ENCODE assay signal across 25 mouse cellular contexts in genomic region chr13:46844561-46845235, GRCm38 (mm10).
DNase-seq lines count a peak whose midpoint lies in the region; ATAC-seq and TF ChIP-seq lines count a peak whose summit lies in the region.
"Had no signal": no experiment of that assay in that cellular context is flagged by ENCODE, and none has a peak within 500 bp of the region (broad histone marks: within the 10 kb centered on the region; RNA-seq: fewer than 3 reads in every experiment).

No protein-coding gene starts in this region.

- 81% methylated on average over 12 of the region's 12 CpGs for WGBS in heart, embryonic 10.5 days
- 16% methylated on average over 12 of the region's 12 CpGs for WGBS in cerebellum, adult 2 months
- WGBS in midbrain, embryonic 14.5 days, result 89% methylated on average over 12 of the region's 12 CpGs

- 0 out of 2 replicates have a peak, but pooled peaks cover 7% of the 10 kb centered on the region for H3K36me3 ChIP-seq in heart, embryonic 10.5 days
- H3K36me3 ChIP-seq in midbrain, embryonic 14.5 days (ENCODE audit: control insufficient read depth, insufficient read depth, low read length), result no peaks in the 10 kb centered on the region
- H3K36me3 ChIP-seq: embryonic facial prominence, embryonic 15.5 days; heart, embryonic 15.5 days; hindbrain, embryonic 13.5 days; limb, embryonic 10.5 days; liver, embryonic 15.5 days; lung, embryonic 15.5 days; midbrain, embryonic 13.5 days; neural tube, embryonic 12.5 days had no signal

- H3K4me1 ChIP-seq in heart, embryonic 10.5 days, result peaks cover 10% of the 10 kb centered on the region; the same call in 1 of the 2 replicates
- H3K4me1 ChIP-seq in cerebellum, adult 2 months (ENCODE audit: control insufficient read depth, insufficient read depth, low read length), result peaks cover 51% of the 10 kb centered on the region
- H3K4me1 ChIP-seq in midbrain, embryonic 14.5 days (ENCODE audit: control insufficient read depth, insufficient read depth, low read length), result peaks cover 2% of the 10 kb centered on the region
- H3K4me1 ChIP-seq: limb, embryonic 10.5 days; liver, embryonic 15.5 days; neural tube, embryonic 12.5 days had no signal

- no peak for TF ChIP-seq CTCF in cerebellum, adult 2 months (IDR thresholded peaks at IDR 0.05; ENCODE audit: borderline replicate concordance, insufficient read depth, low read depth, low read length)

- H3K4me3 ChIP-seq in heart, embryonic 10.5 days, result no peak overlapping the region
- no peak overlapping the region for H3K4me3 ChIP-seq in cerebellum, adult 2 months (replicated peaks; ENCODE audit: insufficient read depth, low read depth, low read length)
- no peak overlapping the region for H3K4me3 ChIP-seq in midbrain, embryonic 14.5 days (replicated peaks; ENCODE audit: low read depth, low read length)
- H3K4me3 ChIP-seq: embryonic facial prominence, embryonic 15.5 days; heart, embryonic 15.5 days; hindbrain, embryonic 13.5 days; limb, embryonic 10.5 days; liver, embryonic 15.5 days; lung, embryonic 15.5 days; megakaryocyte, embryonic 14.5 days; midbrain, embryonic 13.5 days; neural tube, embryonic 12.5 days had no signal

- H3K9me3 ChIP-seq in heart, embryonic 10.5 days, result no peaks in the 10 kb centered on the region
- H3K9me3 ChIP-seq in midbrain, embryonic 14.5 days (ENCODE audit: control insufficient read depth, low read length), result no peaks in the 10 kb centered on the region
- H3K9me3 ChIP-seq: embryonic facial prominence, embryonic 15.5 days; heart, embryonic 15.5 days; hindbrain, embryonic 13.5 days; limb, embryonic 10.5 days; liver, embryonic 15.5 days; lung, embryonic 15.5 days; megakaryocyte, embryonic 14.5 days; midbrain, embryonic 13.5 days; neural tube, embryonic 12.5 days had no signal

- peak; percentile 81 for DNase-seq in heart, adult 11 months
- no peak for DNase-seq in heart, embryonic 10.5 days (ENCODE audit: low spot score)
- peak; percentile 42 for DNase-seq in thymus, postnatal 0 days (ENCODE audit: low spot score)
- no peak for DNase-seq in thymus, adult 18-20 months
- DNase-seq in cerebellum, adult 2 months, result peak; percentile 72 to 83
- DNase-seq in telencephalon, adult 2 months (ENCODE audit: low read depth, low spot score), result peak; percentile 53
- no peak for DNase-seq in adrenal gland, adult 2 months
- no peak for DNase-seq in midbrain, embryonic 14.5 days
- DNase-seq: adrenal gland, postnatal 36 days; gastrocnemius, postnatal 36 days; heart, postnatal 36 days; kidney, adult 11 months; liver; lung, postnatal 36 days had no signal

- no peaks in the 10 kb centered on the region for H3K27me3 ChIP-seq in heart, embryonic 10.5 days (ENCODE audit: insufficient read depth, poor library complexity, severe bottlenecking)
- no peaks in the 10 kb centered on the region for H3K27me3 ChIP-seq in cerebellum, adult 2 months (ENCODE audit: control insufficient read depth, insufficient read depth, low read length)
- H3K27me3 ChIP-seq in midbrain, embryonic 14.5 days (ENCODE audit: control insufficient read depth, insufficient read depth, low read length), result no peaks in the 10 kb centered on the region
- H3K27me3 ChIP-seq: embryonic facial prominence, embryonic 15.5 days; heart, embryonic 15.5 days; hindbrain, embryonic 13.5 days; liver, embryonic 15.5 days; lung, embryonic 15.5 days; megakaryocyte, embryonic 14.5 days; midbrain, embryonic 13.5 days; neural tube, embryonic 12.5 days had no signal

- TF ChIP-seq POLR2A in cerebellum, adult 2 months (IDR thresholded peaks at IDR 0.05; ENCODE audit: borderline replicate concordance, insufficient read depth, low read length), result peak; percentile 12; the same call in 1 of the 2 replicates

- no peak for ATAC-seq in midbrain, embryonic 14.5 days (ENCODE audit: low FRiP score, low TSS enrichment)
- ATAC-seq: CD4-positive, CD25-positive, alpha-beta regulatory T cell, adult 4 months; forebrain, embryonic 16.5 days; midbrain, embryonic 13.5 days had no signal

- no peak overlapping the region for H3K4me2 ChIP-seq in midbrain, embryonic 14.5 days (ENCODE audit: low read length)
- H3K4me2 ChIP-seq: embryonic facial prominence, embryonic 15.5 days; heart, embryonic 15.5 days; hindbrain, embryonic 13.5 days; liver, embryonic 15.5 days; lung, embryonic 15.5 days; midbrain, embryonic 13.5 days; neural tube, embryonic 12.5 days had no signal

- H3K9ac ChIP-seq in midbrain, embryonic 14.5 days (replicated peaks; ENCODE audit: low read length), result no peak overlapping the region
- H3K9ac ChIP-seq: embryonic facial prominence, embryonic 15.5 days; heart, embryonic 15.5 days; hindbrain, embryonic 13.5 days; liver, embryonic 15.5 days; lung, embryonic 15.5 days; midbrain, embryonic 13.5 days; neural tube, embryonic 12.5 days had no signal

- no peak overlapping the region for H3K27ac ChIP-seq in heart, embryonic 10.5 days
- peak overlapping the region; percentile 68 for H3K27ac ChIP-seq in cerebellum, adult 2 months (ENCODE audit: insufficient read depth, low read length)
- H3K27ac ChIP-seq in midbrain, embryonic 14.5 days (replicated peaks; ENCODE audit: low read depth, low read length), result no peak overlapping the region
- H3K27ac ChIP-seq: embryonic facial prominence, embryonic 15.5 days; heart, embryonic 15.5 days; hindbrain, embryonic 13.5 days; limb, embryonic 10.5 days; liver, embryonic 15.5 days; lung, embryonic 15.5 days; midbrain, embryonic 13.5 days; neural tube, embryonic 12.5 days had no signal

Comparison
In these comparisons a context has a peak if more than half of its experiments do, and no peak if none do; other contexts are left out.
1. DNase-seq: peak in heart, adult 11 months (single experiment), thymus, postnatal 0 days (single experiment), cerebellum, adult 2 months (2 of 2) and telencephalon, adult 2 months (single experiment); none in heart, embryonic 10.5 days (single experiment), thymus, adult 18-20 months (0 of 2), adrenal gland, adult 2 months (single experiment) and midbrain, embryonic 14.5 days (single experiment).